Comparison of ENCODE assay signal across 8 mouse cellular contexts in the genomic region with DNA sequence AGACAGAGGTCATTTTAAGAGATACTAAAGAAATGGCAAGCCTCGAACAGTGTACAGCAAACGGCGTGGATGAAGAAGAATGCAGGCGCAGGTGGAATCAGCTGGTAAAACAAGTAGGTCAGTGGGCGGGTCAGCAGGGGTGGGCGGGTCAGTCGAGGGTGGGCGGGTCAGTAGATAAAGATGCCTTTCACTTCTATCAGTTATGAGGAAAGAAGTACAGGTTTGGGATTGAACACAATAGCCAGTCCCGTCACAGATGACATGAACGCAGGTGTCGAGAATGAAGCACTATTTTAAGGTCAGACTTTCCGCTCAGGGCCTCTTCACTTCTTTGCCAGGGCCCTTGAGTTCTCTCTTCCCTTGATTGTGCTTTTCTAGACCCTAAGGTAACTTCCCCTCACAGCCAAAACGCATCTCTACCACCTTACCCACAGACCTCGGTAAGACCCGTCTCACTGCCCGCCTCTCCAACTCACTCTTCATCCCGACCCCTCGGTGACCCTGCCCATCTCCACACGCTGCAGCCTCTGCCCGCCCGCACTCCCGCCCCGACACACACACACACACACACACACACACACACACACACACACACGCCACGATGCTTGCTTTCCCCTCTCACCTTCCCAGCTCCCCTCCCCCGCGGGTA. TPM values are rescaled to one million over a fixed set of nuclear protein-coding genes. Genes with fewer than 3 reads are reported as not detected.
A peak's percentile ranks its signal among the peaks of the same experiment; 100 is the strongest.
DNase-seq lines count a peak whose midpoint lies in the region; ATAC-seq and TF ChIP-seq lines count a peak whose summit lies in the region.

No protein-coding gene starts in this region.

- no peak for TF ChIP-seq RAD21 in MEL (IDR thresholded peaks at IDR 0.05; ENCODE audit: low read depth, low read length)

- TF ChIP-seq EP300 in MEL (IDR thresholded peaks at IDR 0.05; ENCODE audit: low read depth in 1 of 2, low read length in 2 of 2) = no peak
- no peak for TF ChIP-seq EP300 in stomach, postnatal 0 days (optimal IDR thresholded peaks at IDR 0.05)

- ATAC-seq in hematopoietic stem cell, adult 5-6 weeks (replicated peaks in 1 of 2; ENCODE audit: insufficient read depth in 1 of 2, low FRiP score in 2 of 2, low TSS enrichment in 1 of 2, low read depth in 1 of 2, poor library complexity in 2 of 2, severe bottlenecking in 2 of 2) = peak; percentile 3 to 14; a peak in 1 of 4 replicates
- ATAC-seq in liver, embryonic 15.5 days (ENCODE audit: insufficient read depth) = no peak; the same call in none of the 2 replicates
- peak; percentile 45; the same call in 1 of the 2 replicates for ATAC-seq in stomach, postnatal 0 days (ENCODE audit: low FRiP score, low TSS enrichment)

- no peaks in the 10 kb centered on the region; the same call in 1 of the 2 replicates for H3K79me2 ChIP-seq in MEL (ENCODE audit: control insufficient read depth, insufficient read depth, low read length, poor library complexity)

- peak overlapping the region; percentile 88 for H3K27ac ChIP-seq in heart, embryonic 10.5 days
- H3K27ac ChIP-seq in MEL (ENCODE audit: control insufficient read depth, low read depth, low read length) = no peak overlapping the region
- peak overlapping the region; percentile 64 for H3K27ac ChIP-seq in liver, embryonic 15.5 days (replicated peaks)
- H3K27ac ChIP-seq in stomach, postnatal 0 days (replicated peaks) = no peak overlapping the region

- H3K9ac ChIP-seq in MEL (ENCODE audit: control insufficient read depth, low read depth, low read length, poor library complexity, severe bottlenecking) = peak overlapping the region; percentile 60
- peak overlapping the region; percentile 55 for H3K9ac ChIP-seq in liver, embryonic 15.5 days
- peak overlapping the region; percentile 54; the same call in 1 of the 2 replicates for H3K9ac ChIP-seq in stomach, postnatal 0 days (ENCODE audit: low read length)

- H3K4me2 ChIP-seq in liver, embryonic 15.5 days = peak overlapping the region; percentile 90
- peak overlapping the region; percentile 71 for H3K4me2 ChIP-seq in stomach, postnatal 0 days (replicated peaks; ENCODE audit: low read depth)

- peaks cover 8% of the 10 kb centered on the region for H3K36me3 ChIP-seq in heart, embryonic 10.5 days
- peaks cover 0 to 4% of the 10 kb centered on the region in 2 experiments; a peak in 1 of 4 replicates for H3K36me3 ChIP-seq in MEL (ENCODE audit: control insufficient read depth in 1 of 2, insufficient read depth in 2 of 2, low read length in 2 of 2)
- H3K36me3 ChIP-seq in liver, embryonic 15.5 days (replicated peaks) = no peaks in the 10 kb centered on the region
- no peaks in the 10 kb centered on the region for H3K36me3 ChIP-seq in stomach, postnatal 0 days (ENCODE audit: control insufficient read depth, insufficient read depth, low read length)

- peak in 1 of 2 experiments; percentile 67; a peak in 1 of 4 replicates for TF ChIP-seq POLR2A in MEL (IDR thresholded peaks at IDR 0.05; ENCODE audit: control insufficient read depth in 1 of 2, insufficient read depth in 1 of 2, low read depth in 1 of 2, low read length in 2 of 2, poor library complexity in 1 of 2)

- TF ChIP-seq CTCF in MEL (IDR thresholded peaks at IDR 0.05 in 2 of 3, conservative IDR thresholded peaks at IDR 0.05 in 1 of 3; ENCODE audit: control insufficient read depth in 1 of 3, insufficient read depth in 1 of 3, low read depth in 2 of 3, low read length in 3 of 3, poor library complexity in 1 of 3, severe bottlenecking in 1 of 3) = no peak
- TF ChIP-seq CTCF in stomach, postnatal 0 days (IDR thresholded peaks at IDR 0.05; ENCODE audit: low read depth) = no peak

- no peaks in the 10 kb centered on the region for H3K9me3 ChIP-seq in heart, embryonic 10.5 days
- H3K9me3 ChIP-seq in MEL (replicated peaks; ENCODE audit: insufficient read depth, low read length) = no peaks in the 10 kb centered on the region
- no peaks in the 10 kb centered on the region for H3K9me3 ChIP-seq in liver, embryonic 15.5 days (replicated peaks)
- H3K9me3 ChIP-seq in stomach, postnatal 0 days (ENCODE audit: control insufficient read depth, low read length) = no peaks in the 10 kb centered on the region

- intact Hi-C loops in heart, postnatal 25 days (cut with DNase I) = no loop called here

- peak overlapping the region; percentile 74 for H3K4me3 ChIP-seq in heart, embryonic 10.5 days
- H3K4me3 ChIP-seq in MEL (ENCODE audit: control insufficient read depth in 1 of 2, insufficient read depth in 1 of 2, low read depth in 2 of 2, low read length in 2 of 2) = peak overlapping the region; percentile 77 to 79
- H3K4me3 ChIP-seq in liver, embryonic 15.5 days (replicated peaks) = peak overlapping the region; percentile 74
- peak overlapping the region; percentile 56 for H3K4me3 ChIP-seq in stomach, postnatal 0 days (ENCODE audit: low read depth, low read length)

- DNase-seq in heart, embryonic 10.5 days (ENCODE audit: low spot score) = peak; percentile 78
- no peak for DNase-seq in heart, postnatal 25 days (ENCODE audit: low spot score)
- DNase-seq in MEL (ENCODE audit: low read depth, low spot score) = no peak
- peak; percentile 63 for DNase-seq in stomach, postnatal 0 days (ENCODE audit: low spot score)
- no peak for DNase-seq in spleen, adult 12 weeks (ENCODE audit: low spot score)
- no peak for DNase-seq in right cerebral cortex, postnatal 14 days

- WGBS in heart, embryonic 10.5 days = 10% methylated on average over 27 of the region's 27 CpGs
- WGBS in liver, embryonic 15.5 days (ENCODE audit: insufficient replicate concordance) = 7% methylated on average over 27 of the region's 27 CpGs
- 5% methylated on average over 26 of the region's 27 CpGs for WGBS in stomach, postnatal 0 days

- H3K27me3 ChIP-seq in heart, embryonic 10.5 days (ENCODE audit: insufficient read depth, poor library complexity, severe bottlenecking) = no peaks in the 10 kb centered on the region
- H3K27me3 ChIP-seq in MEL (ENCODE audit: control insufficient read depth in 1 of 2, insufficient read depth in 2 of 2, low read length in 2 of 2) = no peaks in the 10 kb centered on the region
- H3K27me3 ChIP-seq in liver, embryonic 15.5 days = 0 out of 2 replicates have a peak, but pooled peaks cover 1% of the 10 kb centered on the region
- H3K27me3 ChIP-seq in stomach, postnatal 0 days (ENCODE audit: control insufficient read depth, insufficient read depth, low read length) = no peaks in the 10 kb centered on the region

- peaks cover 19% of the 10 kb centered on the region for H3K4me1 ChIP-seq in heart, embryonic 10.5 days
- peaks cover 0 to 4% of the 10 kb centered on the region in 2 experiments; a peak in 1 of 4 replicates for H3K4me1 ChIP-seq in MEL (ENCODE audit: control insufficient read depth in 1 of 2, insufficient read depth in 2 of 2, low read length in 2 of 2)
- H3K4me1 ChIP-seq in liver, embryonic 15.5 days (replicated peaks) = peaks cover 23% of the 10 kb centered on the region
- no peaks in the 10 kb centered on the region for H3K4me1 ChIP-seq in stomach, postnatal 0 days (replicated peaks; ENCODE audit: control insufficient read depth, insufficient read depth)

TF ChIP-seq in MEL, 35 proteins besides CTCF, POLR2A, EP300 and RAD21 (continues in another document):
- TF ChIP-seq USF2 (IDR thresholded peaks at IDR 0.05; ENCODE audit: borderline replicate concordance in 1 of 2, insufficient read depth in 1 of 2, low read depth in 1 of 2, low read length in 2 of 2) (no peak), JUND (IDR thresholded peaks at IDR 0.05; ENCODE audit: low read depth, low read length) (no peak), MAX (IDR thresholded peaks at IDR 0.05; ENCODE audit: low read length) (no peak), NELFE (IDR thresholded peaks at IDR 0.05; ENCODE audit: low read depth, low read length) (no peak), ETS1 (IDR thresholded peaks at IDR 0.05; ENCODE audit: low read depth, low read length) (no peak), MAZ (IDR thresholded peaks at IDR 0.05; ENCODE audit: low read depth, low read length) (no peak; the same call in 1 of the 2 replicates), USF1 (IDR thresholded peaks at IDR 0.05; ENCODE audit: low read depth, low read length) (no peak), ZKSCAN1 (IDR thresholded peaks at IDR 0.05; ENCODE audit: low read depth, low read length) (no peak), CHD1 (IDR thresholded peaks at IDR 0.05; ENCODE audit: low read depth, low read length) (no peak), ZMIZ1 (IDR thresholded peaks at IDR 0.05; ENCODE audit: low read depth, low read length) (no peak), ZNF384 (IDR thresholded peaks at IDR 0.05; ENCODE audit: low read depth, low read length) (no peak)

RNA-seq across cellular contexts. Expression of gene Zscan20, which starts 0.5 kb away (rescaled TPM):
- 5.0 and 5.1 TPM in 2 replicates for polyA plus RNA-seq in heart, embryonic 10.5 days (2016; fragmentation: Nextera tagmentation; extraction: Ambion mirVana)
- total RNA-seq in heart, postnatal 25 days (2021) = 1 to 10 TPM; 4.7 to 4.8 TPM
- 5.5 and 5.6 TPM in 2 replicates for total RNA-seq in MEL (2012; rRNA removed)
- polyA plus RNA-seq in MEL (2012; ENCODE audit: insufficient read depth in 1 of 2, insufficient read length in 2 of 2, low read depth in 1 of 2, low replicate concordance in 2 of 2, missing spikeins in 1 of 2) = 1 to 10 TPM in 1 of 2 experiments, not detected in 1; 4.3 TPM
- total RNA-seq in hematopoietic stem cell, adult 5-6 weeks (2017) = 3.7 and 4.7 TPM in 2 replicates
- polyA plus RNA-seq in liver, embryonic 15.5 days (2015; fragmentation: Nextera tagmentation; extraction: Ambion mirVana) = 0.79 and 0.84 TPM in 2 replicates
- 0.98 and 1.2 TPM in 2 replicates for polyA plus RNA-seq in stomach, postnatal 0 days (2015; fragmentation: Nextera tagmentation; extraction: Ambion mirVana)

RNA-seq across cellular contexts. Expression of gene Tlr12, which starts 9.0 kb away (rescaled TPM):
- polyA plus RNA-seq in heart, embryonic 10.5 days (2016; fragmentation: Nextera tagmentation; extraction: Ambion mirVana) = 0.30 and 0.57 TPM in 2 replicates
- total RNA-seq in heart, postnatal 25 days (2021) = under 1 TPM in 1 of 2 experiments, not detected in 1; 0.10 TPM
- not detected in 2 replicates for total RNA-seq in MEL (2012; rRNA removed)
- not detected for polyA plus RNA-seq in MEL (2012; ENCODE audit: insufficient read depth in 1 of 2, insufficient read length in 2 of 2, low read depth in 1 of 2, low replicate concordance in 2 of 2, missing spikeins in 1 of 2)
- 0.25 and 1.4 TPM in 2 replicates for total RNA-seq in hematopoietic stem cell, adult 5-6 weeks (2017)
- polyA plus RNA-seq in liver, embryonic 15.5 days (2015; fragmentation: Nextera tagmentation; extraction: Ambion mirVana) = 1.2 and 1.9 TPM in 2 replicates
- 0.56 and 0.57 TPM in 2 replicates for polyA plus RNA-seq in stomach, postnatal 0 days (2015; fragmentation: Nextera tagmentation; extraction: Ambion mirVana)

RNA-seq across cellular contexts. Expression of gene Phc2, which starts 45.1 kb away (rescaled TPM):
- 24.5 and 35.2 TPM in 2 replicates for polyA plus RNA-seq in heart, embryonic 10.5 days (2016; fragmentation: Nextera tagmentation; extraction: Ambion mirVana)
- total RNA-seq in heart, postnatal 25 days (2021) = 10 to 100 TPM; 36.1 to 48.5 TPM
- 20.4 and 23.7 TPM in 2 replicates for total RNA-seq in MEL (2012; rRNA removed)
- 10 to 100 TPM in 1 of 2 experiments, not detected in 1; 65.5 TPM for polyA plus RNA-seq in MEL (2012; ENCODE audit: insufficient read depth in 1 of 2, insufficient read length in 2 of 2, low read depth in 1 of 2, low replicate concordance in 2 of 2, missing spikeins in 1 of 2)
- 15.8 and 18.8 TPM in 2 replicates for total RNA-seq in hematopoietic stem cell, adult 5-6 weeks (2017)
- 14.3 and 15.0 TPM in 2 replicates for polyA plus RNA-seq in liver, embryonic 15.5 days (2015; fragmentation: Nextera tagmentation; extraction: Ambion mirVana)
- polyA plus RNA-seq in stomach, postnatal 0 days (2015; fragmentation: Nextera tagmentation; extraction: Ambion mirVana) = 27.1 and 31.1 TPM in 2 replicates

Comparison
In these comparisons a context has a peak if more than half of its experiments do, and no peak if none do; other contexts are left out.
1. DNase-seq: peak in heart, embryonic 10.5 days (single experiment) and stomach, postnatal 0 days (single experiment); none in heart, postnatal 25 days (single experiment), MEL (single experiment), spleen, adult 12 weeks (single experiment) and right cerebral cortex, postnatal 14 days (single experiment).
2. H3K27ac ChIP-seq: peak in heart, embryonic 10.5 days (single experiment) and liver, embryonic 15.5 days (single experiment); none in MEL (single experiment) and stomach, postnatal 0 days (single experiment).
3. Peak in every context shown above with its lines, with median percentiles within 50 percentile points of each other: H3K4me3 ChIP-seq and H3K9ac ChIP-seq.